Mouse (Mus musculus): ENCODE measurements around the gene Gpatch8.

Gene Gpatch8

GRCm38 (mm10) chr11:102495114-102495513 lies 61.1 kb downstream of the Gpatch8 start:
- no peak for DNase-seq

GRCm38 (mm10) chr11:102494063-102494650 lies 62.0 kb downstream of the Gpatch8 start:
- no peak for DNase-seq

- no peak for DNase-seq
These were observed 63.0 kb downstream of the Gpatch8 start for GRCm38 (mm10) chr11:102493241-102493640.

GRCm38 (mm10) chr11:102487901-102488300 lies 68.3 kb downstream of the Gpatch8 start:
- no peak for DNase-seq

GRCm38 (mm10) chr11:102486733-102487386 lies 69.3 kb downstream of the Gpatch8 start:
- no peak for DNase-seq

GRCm38 (mm10) chr11:102481779-102482178 lies 74.4 kb downstream of the Gpatch8 start:
- no peak for DNase-seq

- DNase-seq, result no peak
These were observed 75.3 kb downstream of the Gpatch8 start for GRCm38 (mm10) chr11:102480897-102481296.

GRCm38 (mm10) chr11:102480111-102480510 lies 76.1 kb downstream of the Gpatch8 start:
- no peak for DNase-seq

- no peak for DNase-seq
These were observed 76.6 kb downstream of the Gpatch8 start for GRCm38 (mm10) chr11:102479581-102479980.

- DNase-seq, result no peak
These were observed 77.5 kb downstream of the Gpatch8 start for GRCm38 (mm10) chr11:102478671-102479070.

- no peak for DNase-seq
These were observed 81.2 kb downstream of the Gpatch8 start for GRCm38 (mm10) chr11:102475027-102475426.

GRCm38 (mm10) chr11:102469648-102470357 lies 86.4 kb downstream of the Gpatch8 start, which contains the start of gene Itga2b:
Gene Itga2b (minus strand): TSS chr11:102470122.
- DNase-seq, result no peak

- DNase-seq, result peak; percentile 87 to 94
These were observed 89.1 kb downstream of the Gpatch8 start for GRCm38 (mm10) chr11:102467041-102467631.

- no peak for DNase-seq
These were observed 90.3 kb downstream of the Gpatch8 start for GRCm38 (mm10) chr11:102465713-102466436.

- no peak for DNase-seq
These were observed 91.3 kb downstream of the Gpatch8 start for GRCm38 (mm10) chr11:102464901-102465300.

- DNase-seq, result no peak
These were observed 94.4 kb downstream of the Gpatch8 start for GRCm38 (mm10) chr11:102461764-102462163.

- no peak for DNase-seq
These were observed 95.7 kb downstream of the Gpatch8 start for GRCm38 (mm10) chr11:102460541-102460940.

GRCm38 (mm10) chr11:102455740-102456396 lies 100.3 kb downstream of the Gpatch8 start:
- DNase-seq, result peak in 1 of 2 experiments; percentile 26

GRCm38 (mm10) chr11:102453131-102453530 lies 103.1 kb downstream of the Gpatch8 start:
- DNase-seq, result no peak

GRCm38 (mm10) chr11:102449043-102450008 lies 106.9 kb downstream of the Gpatch8 start:
- no peak for DNase-seq

GRCm38 (mm10) chr11:102448327-102448726 lies 107.9 kb downstream of the Gpatch8 start:
- no peak for DNase-seq
